Mouse (Mus musculus): ENCODE measurements around the gene Cyp26a1. TPM values are rescaled to one million over a fixed set of nuclear protein-coding genes. Genes with fewer than 3 reads are reported as not detected.

Cyp26a1 gene
- polyA plus RNA-seq, 1 experiment = not detected

DNA sequence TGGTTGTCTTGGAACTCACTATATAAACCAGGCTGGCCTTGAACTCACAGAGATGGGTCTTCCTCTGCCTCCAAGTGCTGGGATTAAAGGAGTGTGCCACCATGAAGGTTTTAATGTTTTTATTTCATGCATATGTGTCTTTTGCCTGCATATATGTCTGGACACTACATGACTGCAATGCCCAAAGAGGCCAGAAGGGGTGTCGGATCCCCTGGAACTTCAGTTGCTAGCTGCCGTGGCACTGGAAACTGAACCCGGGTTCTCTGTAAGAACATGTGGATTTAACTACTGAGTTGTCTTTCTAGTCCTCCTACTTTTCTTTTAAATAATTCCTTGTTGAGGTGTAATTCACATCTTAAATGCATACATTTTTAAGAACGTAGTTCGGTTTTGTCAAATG, 27.0 kb downstream of the Cyp26a1 start:
- TF ChIP-seq CTCF (IDR thresholded peaks at IDR 0.05; ENCODE audit: borderline replicate concordance, insufficient read depth, low read depth, low read length) (no peak), POLR2A (IDR thresholded peaks at IDR 0.05; ENCODE audit: borderline replicate concordance, insufficient read depth, low read length) (no peak)
- DNase-seq = no peak
- 97% methylated on average over 5 of the region's 5 CpGs for WGBS
- H3K27me3 ChIP-seq (ENCODE audit: control insufficient read depth, insufficient read depth, low read length) = no peaks in the 10 kb centered on the region
- no peak overlapping the region for H3K4me3 ChIP-seq (replicated peaks; ENCODE audit: insufficient read depth, low read depth, low read length)
- peaks cover 5% of the 10 kb centered on the region; the same call in 1 of the 2 replicates for H3K4me1 ChIP-seq (ENCODE audit: control insufficient read depth, insufficient read depth, low read length)
- no peak overlapping the region for H3K27ac ChIP-seq (ENCODE audit: insufficient read depth, low read length)

DNA sequence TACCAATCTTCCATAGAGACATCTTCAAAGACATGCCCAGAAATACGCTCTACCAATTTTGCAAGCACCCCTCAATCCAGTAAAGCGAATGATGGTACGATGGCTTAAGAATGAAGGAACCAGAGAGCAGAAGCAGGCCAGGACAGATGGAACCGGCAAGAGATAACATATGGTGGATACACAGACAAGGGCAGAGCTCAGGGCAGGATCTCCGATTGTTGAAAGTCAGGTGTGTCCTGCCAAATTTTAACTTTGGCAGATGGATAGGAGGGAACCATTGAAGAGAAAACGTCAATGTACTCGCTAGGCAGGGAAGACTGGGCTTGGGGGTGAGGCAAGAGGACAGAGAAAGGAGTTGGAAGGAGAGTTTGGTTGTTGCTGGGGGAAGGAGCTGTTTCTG, 29.0 kb downstream of the Cyp26a1 start:
- no peaks in the 10 kb centered on the region for H3K27me3 ChIP-seq (ENCODE audit: control insufficient read depth, insufficient read depth, low read length)
- peak in 1 of 2 experiments; percentile 40 for DNase-seq
- WGBS = 19% methylated on average over 7 of the region's 7 CpGs
- no peak overlapping the region for H3K27ac ChIP-seq (ENCODE audit: insufficient read depth, low read length)
- peaks cover 5% of the 10 kb centered on the region; the same call in 1 of the 2 replicates for H3K4me1 ChIP-seq (ENCODE audit: control insufficient read depth, insufficient read depth, low read length)
- TF ChIP-seq CTCF (IDR thresholded peaks at IDR 0.05; ENCODE audit: borderline replicate concordance, insufficient read depth, low read depth, low read length) (no peak), POLR2A (IDR thresholded peaks at IDR 0.05; ENCODE audit: borderline replicate concordance, insufficient read depth, low read length) (no peak)
- H3K4me3 ChIP-seq (replicated peaks; ENCODE audit: insufficient read depth, low read depth, low read length) = no peak overlapping the region

DNA sequence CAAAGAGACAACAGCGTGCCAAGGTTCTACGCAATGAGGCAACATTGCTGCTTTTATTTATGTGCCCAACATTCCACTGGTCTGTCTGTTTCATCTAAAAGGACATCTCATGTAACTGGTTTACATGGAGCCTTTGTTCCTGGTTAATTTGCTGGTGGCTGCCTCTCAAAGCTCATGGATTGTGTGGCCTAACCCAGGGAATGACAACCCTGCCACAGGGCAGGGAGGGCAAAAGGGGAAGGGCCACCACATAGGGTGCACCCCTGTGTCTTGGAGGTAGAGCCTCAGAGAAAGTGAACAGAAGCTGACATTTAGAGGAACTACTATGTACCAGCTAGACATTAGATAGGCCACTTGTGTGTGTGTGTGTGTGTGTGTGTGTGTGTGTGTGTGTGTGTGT, 29.8 kb downstream of the Cyp26a1 start:
- Histone ChIP-seq H3K4me3 (replicated peaks; ENCODE audit: insufficient read depth, low read depth, low read length) (no peak overlapping the region), H3K4me1 (ENCODE audit: control insufficient read depth, insufficient read depth, low read length) (peaks cover 5% of the 10 kb centered on the region; the same call in 1 of the 2 replicates), H3K27ac (ENCODE audit: insufficient read depth, low read length) (no peak overlapping the region), H3K27me3 (ENCODE audit: control insufficient read depth, insufficient read depth, low read length) (no peaks in the 10 kb centered on the region)
- TF ChIP-seq CTCF (IDR thresholded peaks at IDR 0.05; ENCODE audit: borderline replicate concordance, insufficient read depth, low read depth, low read length) (no peak), POLR2A (IDR thresholded peaks at IDR 0.05; ENCODE audit: borderline replicate concordance, insufficient read depth, low read length) (no peak)
- DNase-seq = no peak
- 83% methylated on average over 2 of the region's 2 CpGs for WGBS

DNA sequence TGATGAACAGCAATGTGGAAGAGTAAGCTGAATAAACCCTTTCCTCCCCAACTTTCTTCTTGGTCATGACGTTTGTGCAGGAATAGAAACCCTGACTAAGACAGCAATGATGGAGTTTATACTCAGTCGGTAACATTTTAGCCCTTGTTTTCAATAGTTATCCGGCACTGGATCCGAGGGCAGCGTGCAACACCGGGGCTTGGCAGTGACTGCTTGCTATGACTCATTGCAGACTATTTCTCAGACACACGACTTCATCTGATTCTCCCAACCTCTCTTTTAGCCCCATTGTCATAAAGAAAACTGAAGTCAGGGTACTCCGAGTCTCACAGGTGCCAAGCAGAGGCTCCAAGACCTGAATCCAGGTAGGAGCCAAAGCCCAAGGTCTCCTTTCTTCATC, 37.8 kb downstream of the Cyp26a1 start:
- Histone ChIP-seq H3K27ac (ENCODE audit: insufficient read depth, low read length) (no peak overlapping the region), H3K4me1 (ENCODE audit: control insufficient read depth, insufficient read depth, low read length) (no peaks in the 10 kb centered on the region), H3K27me3 (ENCODE audit: control insufficient read depth, insufficient read depth, low read length) (no peaks in the 10 kb centered on the region), H3K4me3 (replicated peaks; ENCODE audit: insufficient read depth, low read depth, low read length) (no peak overlapping the region)
- no peak for TF ChIP-seq CTCF (IDR thresholded peaks at IDR 0.05; ENCODE audit: borderline replicate concordance, insufficient read depth, low read depth, low read length)
- TF ChIP-seq POLR2A (IDR thresholded peaks at IDR 0.05; ENCODE audit: borderline replicate concordance, insufficient read depth, low read length) = no peak
- WGBS = 83% methylated on average over 8 of the region's 8 CpGs
- no peak for DNase-seq

DNA sequence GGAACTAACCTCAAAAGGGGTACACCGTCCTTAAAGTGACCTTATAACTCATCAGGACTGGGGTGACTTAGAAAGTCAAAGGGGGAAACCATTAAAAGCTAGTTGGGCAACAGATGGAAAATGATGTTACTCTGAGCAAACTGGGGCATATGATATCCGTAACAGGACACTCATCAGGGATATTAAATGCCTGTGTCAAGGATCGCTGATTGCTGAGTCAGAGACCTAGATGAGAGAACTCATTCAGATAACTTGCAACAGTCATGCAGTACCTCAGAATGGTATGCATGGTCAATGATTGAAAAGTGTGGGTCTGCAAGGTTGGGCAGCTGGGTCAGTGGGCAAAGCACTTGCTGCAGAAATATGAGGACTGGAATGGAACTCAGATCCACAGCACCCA, 41.0 kb downstream of the Cyp26a1 start:
- Histone ChIP-seq H3K4me1 (ENCODE audit: control insufficient read depth, insufficient read depth, low read length) (no peaks in the 10 kb centered on the region), H3K27me3 (ENCODE audit: control insufficient read depth, insufficient read depth, low read length) (no peaks in the 10 kb centered on the region), H3K4me3 (replicated peaks; ENCODE audit: insufficient read depth, low read depth, low read length) (no peak overlapping the region), H3K27ac (ENCODE audit: insufficient read depth, low read length) (no peak overlapping the region)
- DNase-seq = no peak
- WGBS = 90% methylated on average over 3 of the region's 3 CpGs
- TF ChIP-seq POLR2A (IDR thresholded peaks at IDR 0.05; ENCODE audit: borderline replicate concordance, insufficient read depth, low read length) = no peak
- no peak for TF ChIP-seq CTCF (IDR thresholded peaks at IDR 0.05; ENCODE audit: borderline replicate concordance, insufficient read depth, low read depth, low read length)

DNA sequence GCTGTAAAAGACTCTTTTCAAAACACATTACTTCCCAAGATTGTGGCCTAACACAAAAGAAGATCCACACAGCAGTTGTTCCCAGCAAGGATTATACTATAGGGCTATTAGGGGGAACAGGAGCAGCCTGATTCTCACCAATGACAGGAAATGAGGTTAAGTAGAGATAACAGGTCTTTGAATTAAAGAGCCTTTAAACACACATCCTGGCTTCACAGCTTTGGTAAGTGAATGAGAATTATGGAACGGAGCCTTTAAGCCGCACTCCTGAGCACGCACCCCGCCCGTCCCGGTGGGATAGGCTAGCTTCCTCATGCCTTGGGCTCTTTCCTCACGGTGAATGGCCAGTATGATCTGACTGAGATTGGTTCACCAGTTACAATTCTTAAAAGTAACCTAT, 42.4 kb downstream of the Cyp26a1 start:
- DNase-seq = no peak
- Histone ChIP-seq H3K4me1 (ENCODE audit: control insufficient read depth, insufficient read depth, low read length) (no peaks in the 10 kb centered on the region), H3K27ac (ENCODE audit: insufficient read depth, low read length) (no peak overlapping the region), H3K4me3 (replicated peaks; ENCODE audit: insufficient read depth, low read depth, low read length) (no peak overlapping the region), H3K27me3 (ENCODE audit: control insufficient read depth, insufficient read depth, low read length) (no peaks in the 10 kb centered on the region)
- WGBS = 91% methylated on average over 7 of the region's 7 CpGs
- TF ChIP-seq POLR2A (IDR thresholded peaks at IDR 0.05; ENCODE audit: borderline replicate concordance, insufficient read depth, low read length) (no peak), CTCF (IDR thresholded peaks at IDR 0.05; ENCODE audit: borderline replicate concordance, insufficient read depth, low read depth, low read length) (no peak)

Other genes with a start within 250 kb of the Cyp26a1 start
- gene Exoc6, start 147.4 kb upstream of the Cyp26a1 start, polyA plus RNA-seq (2012; rRNA removed) = 12.8 and 13.1 TPM in 2 replicates
- gene Cyp26c1, start 12.2 kb upstream of the Cyp26a1 start, polyA plus RNA-seq (2012; rRNA removed) = not detected in 2 replicates

Data from cerebellum, adult 2 months (tissue).